Mouse (Mus musculus) neural tube, embryonic 12.5 days (tissue): ENCODE results near the gene Pigt. TPM values are rescaled to one million over a fixed set of nuclear protein-coding genes. Genes with fewer than 3 reads are reported as not detected.

Experiments
- ATAC-seq: fragments of 200-750 bp; cut with Nextera tagmentation; 2 replicates; pipeline ENCODE4 v1.8.0; 2017; ENCODE audit warnings: low read depth, mild to moderate bottlenecking, moderate TSS enrichment, moderate library complexity; ENCODE audit not compliant: low FRiP score
- H3K27ac ChIP-seq: fragments of 300-500 bp; sonication (generic); 2 replicates; pipeline ENCODE4 v1.5.1; 2016
- H3K27me3 ChIP-seq: fragments of 300-500 bp; sonication (generic); replicated peaks from 2 replicates; pipeline ENCODE4 v1.6.1; 2016; ENCODE audit warnings: mild to moderate bottlenecking
- H3K36me3 ChIP-seq: fragments of 300-500 bp; sonication (generic); 2 replicates; pipeline ENCODE4 v1.6.1; 2016; ENCODE audit warnings: mild to moderate bottlenecking
- H3K4me1 ChIP-seq: fragments of 300-500 bp; sonication (generic); 2 replicates; pipeline ENCODE4 v1.6.1; 2016
- H3K4me2 ChIP-seq: fragments of 300-500 bp; sonication (generic); replicated peaks from 2 replicates; pipeline ENCODE4 v1.6.1; 2016; ENCODE audit warnings: mild to moderate bottlenecking
- H3K4me3 ChIP-seq: fragments of 300-500 bp; sonication (generic); 2 replicates; pipeline ENCODE4 v1.5.1; 2016
- H3K9ac ChIP-seq: fragments of 300-500 bp; sonication (generic); 2 replicates; pipeline ENCODE4 v1.6.1; 2016; ENCODE audit warnings: mild to moderate bottlenecking
- H3K9me3 ChIP-seq: fragments of 300-500 bp; sonication (generic); 2 replicates; pipeline ENCODE4 v1.6.1; 2016; ENCODE audit warnings: mild to moderate bottlenecking
- WGBS: fragments of 180-500 bp; shearing (Covaris S2); methylation state at CpG from one replicate; pipeline ENCODE4 v1.1.7; 2016; 5-methylcytosine and 5-hydroxymethylcytosine counted together
- polyA plus RNA-seq: library from polyadenylated mRNA; unstranded; fragments of >200 nt; fragmentation: Nextera tagmentation; extraction: Ambion mirVana; gene quantifications from 2 replicates; pipeline ENCODE4 v1.2.1, GENCODE M21; 2016

Gene Pigt
- polyA plus RNA-seq, 1 experiment from 2014 or later: 55.3 TPM

DNA sequence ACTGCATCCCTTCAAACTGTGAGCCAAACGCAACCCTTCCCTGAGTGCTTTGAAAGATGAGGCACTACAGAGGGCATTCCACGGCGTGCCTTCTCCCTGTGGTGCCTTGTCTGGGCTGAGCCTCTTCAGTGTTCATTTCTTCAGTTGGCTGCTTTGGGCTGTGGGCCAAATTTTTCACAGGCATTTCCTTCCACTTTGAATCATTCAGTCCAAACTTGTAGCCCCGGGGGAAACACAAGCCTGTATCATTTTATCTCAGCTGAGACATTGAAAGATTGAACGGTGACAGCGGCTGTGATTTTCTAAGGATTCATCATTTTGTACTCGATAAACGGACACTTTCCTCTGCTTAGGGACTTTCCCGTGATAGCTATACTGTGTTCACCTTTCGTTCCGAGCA lies 19.3 kb downstream of the Pigt start:
- H3K36me3 ChIP-seq: no peaks in the 10 kb centered on the region
- no peak for ATAC-seq
- H3K27ac ChIP-seq: no peak overlapping the region
- no peak overlapping the region for H3K4me3 ChIP-seq
- no peak overlapping the region for H3K9ac ChIP-seq
- no peak overlapping the region for H3K4me2 ChIP-seq
- no peaks in the 10 kb centered on the region for H3K9me3 ChIP-seq
- H3K4me1 ChIP-seq: no peaks in the 10 kb centered on the region
- H3K27me3 ChIP-seq: 0 out of 2 replicates have a peak, but pooled peaks cover 1% of the 10 kb centered on the region
- 89% methylated on average over 11 of the region's 11 CpGs for WGBS

- H3K27ac ChIP-seq: no peak overlapping the region
- H3K4me2 ChIP-seq: no peak overlapping the region
- 31% methylated on average over 10 of the region's 10 CpGs for WGBS
- no peaks in the 10 kb centered on the region for H3K9me3 ChIP-seq
- H3K27me3 ChIP-seq: peaks cover 7% of the 10 kb centered on the region; the same call in 1 of the 2 replicates
- no peaks in the 10 kb centered on the region for H3K4me1 ChIP-seq
- H3K9ac ChIP-seq: no peak overlapping the region
- H3K4me3 ChIP-seq: no peak overlapping the region
- ATAC-seq: no peak
- H3K36me3 ChIP-seq: no peaks in the 10 kb centered on the region
These were observed 20.3 kb downstream of the Pigt start for GRCm38 (mm10) chr2:164517485-164518221.

- H3K9ac ChIP-seq: no peak overlapping the region
- H3K36me3 ChIP-seq: no peaks in the 10 kb centered on the region
- H3K9me3 ChIP-seq: no peaks in the 10 kb centered on the region
- H3K27ac ChIP-seq: no peak overlapping the region
- H3K27me3 ChIP-seq: peaks cover 7% of the 10 kb centered on the region; the same call in 1 of the 2 replicates
- no peak for ATAC-seq
- H3K4me3 ChIP-seq: no peak overlapping the region
- H3K4me2 ChIP-seq: no peak overlapping the region
- no peaks in the 10 kb centered on the region for H3K4me1 ChIP-seq
- 65% methylated on average over 11 of the region's 11 CpGs for WGBS
These were observed 21.2 kb downstream of the Pigt start for GRCm38 (mm10) chr2:164518266-164519170.

DNA sequence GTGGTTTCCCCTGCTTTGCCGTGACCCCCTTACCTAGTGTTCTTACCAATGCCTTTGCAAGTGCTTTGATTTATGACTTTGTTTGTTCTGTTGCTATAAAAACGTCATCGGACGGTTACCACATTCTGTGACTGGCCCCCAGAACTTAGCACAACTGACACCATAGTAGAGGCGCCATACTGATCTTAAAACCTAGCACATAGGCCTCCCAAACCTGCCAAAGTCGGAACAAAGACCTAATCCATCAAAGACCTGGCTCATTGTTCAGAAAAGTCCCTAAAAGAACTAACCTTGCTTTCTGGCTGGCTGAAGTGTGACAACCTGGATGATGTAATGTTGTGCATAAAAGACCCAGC lies 21.8 kb downstream of the Pigt start:
- 45% methylated on average over 6 of the region's 6 CpGs for WGBS
- Histone ChIP-seq H3K27ac (no peak overlapping the region), H3K4me2 (no peak overlapping the region), H3K4me3 (no peak overlapping the region), H3K9ac (no peak overlapping the region), H3K9me3 (no peaks in the 10 kb centered on the region), H3K4me1 (no peaks in the 10 kb centered on the region), H3K27me3 (peaks cover 7% of the 10 kb centered on the region; the same call in 1 of the 2 replicates), H3K36me3 (no peaks in the 10 kb centered on the region)
- no peak for ATAC-seq

GRCm38 (mm10) chr2:164520782-164521181 lies 23.5 kb downstream of the Pigt start:
- no peak overlapping the region for H3K27ac ChIP-seq
- H3K4me3 ChIP-seq: no peak overlapping the region
- no peak overlapping the region for H3K9ac ChIP-seq
- no peaks in the 10 kb centered on the region for H3K9me3 ChIP-seq
- H3K36me3 ChIP-seq: no peaks in the 10 kb centered on the region
- no peak overlapping the region for H3K4me2 ChIP-seq
- peaks cover 7% of the 10 kb centered on the region; the same call in 1 of the 2 replicates for H3K27me3 ChIP-seq
- no peak for ATAC-seq
- 6% methylated on average over 3 of the region's 3 CpGs for WGBS
- H3K4me1 ChIP-seq: no peaks in the 10 kb centered on the region

- Histone ChIP-seq H3K27me3 (peaks cover 7% of the 10 kb centered on the region; the same call in 1 of the 2 replicates), H3K36me3 (no peaks in the 10 kb centered on the region), H3K9me3 (peaks cover 4% of the 10 kb centered on the region; the same call in 1 of the 2 replicates), H3K4me2 (no peak overlapping the region), H3K9ac (no peak overlapping the region), H3K4me3 (no peak overlapping the region), H3K27ac (no peak overlapping the region), H3K4me1 (no peaks in the 10 kb centered on the region)
- WGBS: 18% methylated on average over 11 of the region's 11 CpGs
- no peak for ATAC-seq
These were observed 24.5 kb downstream of the Pigt start for GRCm38 (mm10) chr2:164521841-164522240.

DNA sequence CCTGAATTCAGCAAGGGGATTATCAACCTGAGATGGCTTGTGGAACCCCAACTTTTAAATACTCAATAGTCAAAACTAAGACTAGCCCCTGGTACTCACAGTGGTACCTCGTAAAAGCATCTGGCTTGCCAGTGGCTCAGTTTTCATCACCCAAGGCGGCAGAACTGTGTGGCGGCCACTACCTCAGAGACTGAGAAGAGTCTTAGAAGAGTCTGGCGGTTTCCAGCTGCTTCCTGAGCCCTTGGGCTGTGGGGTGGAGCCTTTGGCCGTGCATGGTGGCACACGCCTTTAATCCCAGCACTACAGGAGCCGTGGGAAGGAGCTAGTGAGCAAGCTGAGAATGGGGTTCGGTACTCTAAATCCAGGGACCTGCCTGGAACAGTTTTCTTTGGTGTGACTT lies 25.0 kb downstream of the Pigt start:
- no peak overlapping the region for H3K4me2 ChIP-seq
- WGBS: 39% methylated on average over 8 of the region's 8 CpGs
- H3K9ac ChIP-seq: no peak overlapping the region
- ATAC-seq: no peak
- H3K9me3 ChIP-seq: peaks cover 7% of the 10 kb centered on the region; the same call in 1 of the 2 replicates
- H3K27me3 ChIP-seq: peaks cover 7% of the 10 kb centered on the region; the same call in 1 of the 2 replicates
- no peak overlapping the region for H3K27ac ChIP-seq
- no peaks in the 10 kb centered on the region for H3K4me1 ChIP-seq
- H3K36me3 ChIP-seq: no peaks in the 10 kb centered on the region
- no peak overlapping the region for H3K4me3 ChIP-seq

DNA sequence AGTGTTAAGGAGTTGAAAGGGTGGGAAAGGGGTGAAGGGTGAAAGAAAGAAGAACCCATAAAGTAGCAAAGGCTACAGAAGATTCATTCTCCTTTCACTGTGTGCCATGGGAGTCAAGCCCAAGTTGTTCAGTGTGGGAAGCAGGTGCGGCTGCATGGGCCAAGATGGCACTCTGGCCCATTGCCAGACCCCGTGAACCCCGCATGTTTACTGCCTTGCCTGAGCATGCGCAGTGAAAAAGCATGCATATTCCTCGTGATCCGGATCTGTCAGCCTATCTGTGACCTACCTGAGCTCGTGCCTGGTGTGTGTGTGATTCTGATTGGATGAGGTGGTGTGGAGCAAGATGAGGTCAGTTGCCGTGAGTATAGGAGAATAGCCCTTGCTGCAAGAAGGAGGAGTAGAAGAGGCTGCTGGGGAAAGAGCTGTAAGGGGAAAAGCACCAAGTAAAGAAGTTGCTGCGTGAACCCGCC lies 26.0 kb downstream of the Pigt start:
- WGBS: 82% methylated on average over 10 of the region's 10 CpGs
- H3K27ac ChIP-seq: no peak overlapping the region
- H3K4me1 ChIP-seq: no peaks in the 10 kb centered on the region

DNA sequence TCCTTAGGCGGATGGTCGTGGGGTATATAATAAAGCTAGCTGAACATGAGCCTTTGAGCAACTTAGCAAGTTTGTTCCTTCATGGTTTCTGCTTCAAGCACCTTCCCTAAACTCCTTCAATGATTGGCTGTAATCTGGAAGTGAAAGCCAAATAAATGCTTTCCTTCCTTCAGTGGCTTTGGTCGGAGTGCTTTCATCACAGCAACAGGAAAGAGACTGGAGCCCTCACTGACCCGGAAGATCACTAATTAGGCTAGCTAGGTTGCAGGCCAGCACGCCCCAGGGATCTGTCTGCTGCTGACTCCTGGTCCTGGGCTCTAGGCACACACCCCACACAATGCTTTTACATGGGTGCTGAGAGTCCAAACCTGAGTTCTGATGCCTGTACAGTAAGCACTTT lies 31.2 kb downstream of the Pigt start:
- 70% methylated on average over 5 of the region's 5 CpGs for WGBS
- Histone ChIP-seq H3K27me3 (no peaks in the 10 kb centered on the region), H3K4me1 (no peaks in the 10 kb centered on the region), H3K4me2 (no peak overlapping the region), H3K36me3 (no peaks in the 10 kb centered on the region), H3K9me3 (peaks cover 7% of the 10 kb centered on the region; the same call in 1 of the 2 replicates), H3K9ac (no peak overlapping the region), H3K4me3 (no peak overlapping the region), H3K27ac (no peak overlapping the region)
- ATAC-seq: no peak

More for the DNA sequence above, 26.0 kb downstream of the Pigt start:
- H3K27me3 ChIP-seq: peaks cover 7% of the 10 kb centered on the region; the same call in 1 of the 2 replicates
- no peak for ATAC-seq
- H3K36me3 ChIP-seq: no peaks in the 10 kb centered on the region
- H3K4me2 ChIP-seq: no peak overlapping the region
- H3K9me3 ChIP-seq: peaks cover 7% of the 10 kb centered on the region; the same call in 1 of the 2 replicates
- H3K9ac ChIP-seq: no peak overlapping the region
- H3K4me3 ChIP-seq: no peak overlapping the region

GRCm38 (mm10) chr2:164531169-164531568 lies 33.8 kb downstream of the Pigt start:
- Histone ChIP-seq H3K4me1 (no peaks in the 10 kb centered on the region), H3K36me3 (no peaks in the 10 kb centered on the region), H3K27me3 (no peaks in the 10 kb centered on the region), H3K4me3 (no peak overlapping the region), H3K9me3 (peaks cover 7% of the 10 kb centered on the region; the same call in 1 of the 2 replicates), H3K27ac (no peak overlapping the region), H3K4me2 (no peak overlapping the region), H3K9ac (no peak overlapping the region)
- ATAC-seq: no peak
- WGBS: 6% methylated on average over 3 of the region's 3 CpGs

DNA sequence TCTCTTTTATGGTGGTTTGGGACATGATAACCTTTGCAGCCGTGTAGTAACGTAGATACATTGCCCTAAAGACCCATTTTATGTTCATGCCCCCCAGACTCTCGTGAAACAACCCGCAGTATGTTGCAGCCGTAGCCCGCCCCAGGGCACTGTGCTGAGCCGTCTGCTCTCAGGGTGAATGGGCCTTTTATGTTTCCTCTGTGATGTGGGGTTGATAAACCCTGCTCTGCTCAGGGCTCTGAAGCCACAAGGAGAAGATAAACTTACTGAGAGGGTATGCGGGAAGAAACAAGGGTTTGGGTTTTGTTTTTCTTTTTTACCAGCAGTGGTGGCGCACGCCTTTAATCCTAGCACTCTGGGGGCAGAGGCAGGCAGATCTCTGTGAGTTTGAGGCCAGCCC lies 37.0 kb downstream of the Pigt start:
- no peak overlapping the region for H3K9ac ChIP-seq
- H3K9me3 ChIP-seq: no peaks in the 10 kb centered on the region
- H3K27ac ChIP-seq: no peak overlapping the region
- no peak for ATAC-seq
- no peaks in the 10 kb centered on the region for H3K27me3 ChIP-seq
- no peaks in the 10 kb centered on the region for H3K4me1 ChIP-seq
- H3K4me3 ChIP-seq: no peak overlapping the region
- no peak overlapping the region for H3K4me2 ChIP-seq
- WGBS: 76% methylated on average over 10 of the region's 10 CpGs
- H3K36me3 ChIP-seq: no peaks in the 10 kb centered on the region

DNA sequence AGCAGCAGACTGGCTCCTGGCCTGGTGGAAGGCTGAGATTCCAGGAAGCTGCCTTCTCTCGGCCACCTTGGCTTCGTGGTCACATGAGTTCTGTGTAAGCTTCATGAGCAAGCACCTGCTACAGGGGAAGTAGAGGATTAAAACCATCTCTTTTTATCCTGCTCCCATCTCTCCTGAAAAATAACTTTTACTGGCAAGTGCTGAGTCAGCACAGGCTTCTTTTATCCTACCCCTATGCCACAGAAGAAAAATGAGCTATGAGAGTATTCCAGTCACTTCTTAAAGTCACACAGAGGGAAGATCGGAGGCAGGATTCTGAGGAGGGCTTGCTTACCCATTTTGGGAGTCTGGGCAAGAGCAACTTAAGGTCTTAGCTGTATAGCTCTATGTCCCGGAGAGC lies 39.7 kb downstream of the Pigt start:
- Histone ChIP-seq H3K4me2 (no peak overlapping the region), H3K27me3 (no peaks in the 10 kb centered on the region), H3K9me3 (no peaks in the 10 kb centered on the region), H3K36me3 (no peaks in the 10 kb centered on the region), H3K27ac (no peak overlapping the region), H3K4me1 (no peaks in the 10 kb centered on the region), H3K4me3 (no peak overlapping the region), H3K9ac (no peak overlapping the region)
- ATAC-seq: no peak
- WGBS: 84% methylated on average over 4 of the region's 4 CpGs
